Mouse (Mus musculus) limb, embryonic 11.5 days (tissue): ENCODE data around the gene Tpgs1. TPM values are rescaled to one million over a fixed set of nuclear protein-coding genes. Genes with fewer than 3 reads are reported as not detected.

ENCODE experiments used
- ATAC-seq: fragments of 200-750 bp; cut with Nextera tagmentation; 2 replicates; pipeline ENCODE4 v1.8.0; 2017; ENCODE audit warnings: low read depth; ENCODE audit not compliant: insufficient number of reproducible peaks, low FRiP score, low TSS enrichment
- DNase-seq: peaks from one replicate; pipeline ENCODE4 v3.0.0-alpha.2; 2015; ENCODE audit warnings: low spot score
- H3K27ac ChIP-seq: fragments of 300-500 bp; sonication (generic); replicated peaks from 2 replicates; pipeline ENCODE4 v1.5.1; 2014; ENCODE audit warnings: low read depth, mild to moderate bottlenecking, low read length
- H3K27me3 ChIP-seq: fragments of 300-500 bp; sonication (generic); 2 replicates; pipeline ENCODE4 v1.6.1; 2014; ENCODE audit warnings: mild to moderate bottlenecking, low read length, mixed read lengths; ENCODE audit not compliant: control insufficient read depth, insufficient read depth
- H3K36me3 ChIP-seq: fragments of 300-500 bp; sonication (generic); 2 replicates; pipeline ENCODE4 v1.6.1; 2014; ENCODE audit warnings: mild to moderate bottlenecking, low read length, moderate library complexity, mixed read lengths; ENCODE audit not compliant: control insufficient read depth, insufficient read depth
- H3K4me1 ChIP-seq: fragments of 300-500 bp; sonication (generic); 2 replicates; pipeline ENCODE4 v1.6.1; 2014; ENCODE audit warnings: low read length, mixed read lengths; ENCODE audit not compliant: control insufficient read depth, insufficient read depth
- H3K4me2 ChIP-seq: fragments of 300-500 bp; sonication (generic); 2 replicates; pipeline ENCODE4 v1.6.1; 2014; ENCODE audit warnings: low read depth, mild to moderate bottlenecking, moderate library complexity; ENCODE audit not compliant: severe bottlenecking
- H3K4me3 ChIP-seq: fragments of 300-500 bp; sonication (generic); 2 replicates; pipeline ENCODE4 v1.5.1; 2014; ENCODE audit warnings: low read depth, low read length
- H3K9ac ChIP-seq: fragments of 300-500 bp; sonication (generic); 2 replicates; pipeline ENCODE4 v1.6.1; 2014; ENCODE audit warnings: mild to moderate bottlenecking, low read length
- H3K9me3 ChIP-seq: fragments of 300-500 bp; sonication (generic); 2 replicates; pipeline ENCODE4 v1.6.1; 2016; ENCODE audit warnings: low read length; ENCODE audit not compliant: control insufficient read depth
- WGBS: fragments of 180-500 bp; shearing (Covaris S2); extraction: QIAGEN DNeasy Blood & Tissue Kit; methylation state at CpG from one replicate; pipeline ENCODE4 v1.1.7; 2014; 5-methylcytosine and 5-hydroxymethylcytosine counted together
- polyA plus RNA-seq: library from polyadenylated mRNA; unstranded; fragments of >200 nt; fragmentation: Nextera tagmentation; extraction: Ambion mirVana; gene quantifications from 2 replicates; pipeline ENCODE4 v1.2.1, GENCODE M21; 2014

The Tpgs1 gene
- polyA plus RNA-seq, 1 experiment from 2014 or later, result 70.9 TPM

GRCm38 (mm10) chr10:79716254-79716987, 47.3 kb downstream of the Tpgs1 start, which contains the start of gene Hcn2:
TSS of gene Hcn2 (plus strand) at chr10:79716634.
- peaks cover 11% of the 10 kb centered on the region for H3K4me1 ChIP-seq
- ATAC-seq (no peak), DNase-seq (no peak)
- H3K36me3 ChIP-seq, result peaks cover 4% of the 10 kb centered on the region; the same call in 1 of the 2 replicates
- peak within 1 kb of the TSS; percentile 88 for H3K4me2 ChIP-seq
- peaks cover 47% of the 10 kb centered on the region for H3K27me3 ChIP-seq
- peak within 1 kb of the TSS; percentile 39 for H3K4me3 ChIP-seq
- H3K27ac ChIP-seq, result no peak within 1 kb of the TSS
- H3K9me3 ChIP-seq, result no peaks in the 10 kb centered on the region
- H3K9ac ChIP-seq, result peak within 1 kb of the TSS; percentile 40; the same call in 1 of the 2 replicates
- WGBS, result 3% methylated on average over 33 of the region's 91 CpGs

GRCm38 (mm10) chr10:79716988-79717355, 47.8 kb downstream of the Tpgs1 start:
- Histone ChIP-seq H3K9me3 (no peaks in the 10 kb centered on the region), H3K27ac (no peak overlapping the region), H3K36me3 (no peaks in the 10 kb centered on the region), H3K9ac (peak overlapping the region; percentile 40; the same call in 1 of the 2 replicates), H3K4me3 (peak overlapping the region; percentile 39), H3K4me2 (peak overlapping the region; percentile 88), H3K27me3 (peaks cover 47% of the 10 kb centered on the region), H3K4me1 (peaks cover 11% of the 10 kb centered on the region)
- no peak for ATAC-seq
- 0% methylated on average over 37 of the region's 44 CpGs for WGBS
- DNase-seq, result no peak

- WGBS, result 7% methylated on average over 43 of the region's 43 CpGs
- no peak overlapping the region for H3K27ac ChIP-seq
- H3K27me3 ChIP-seq, result peaks cover 47% of the 10 kb centered on the region
- no peaks in the 10 kb centered on the region for H3K9me3 ChIP-seq
- H3K36me3 ChIP-seq, result no peaks in the 10 kb centered on the region
- no peak overlapping the region for H3K9ac ChIP-seq
- 0 out of 2 replicates have a peak overlapping the region, but pooled peaks have one; percentile 1 for H3K4me3 ChIP-seq
- peaks cover 11% of the 10 kb centered on the region for H3K4me1 ChIP-seq
- ATAC-seq (no peak), DNase-seq (peak; percentile 92)
- peak overlapping the region; percentile 17; the same call in 1 of the 2 replicates for H3K4me2 ChIP-seq
These were observed 48.6 kb downstream of the Tpgs1 start for GRCm38 (mm10) chr10:79717640-79718357.

GRCm38 (mm10) chr10:79721089-79721488, 51.9 kb downstream of the Tpgs1 start:
- H3K36me3 ChIP-seq, result no peaks in the 10 kb centered on the region
- no peak overlapping the region for H3K9ac ChIP-seq
- no peak for ATAC-seq
- no peak overlapping the region for H3K27ac ChIP-seq
- peaks cover 11% of the 10 kb centered on the region for H3K4me1 ChIP-seq
- no peak overlapping the region for H3K4me2 ChIP-seq
- H3K9me3 ChIP-seq, result no peaks in the 10 kb centered on the region
- no peak for DNase-seq
- WGBS, result 71% methylated on average over 5 of the region's 5 CpGs
- H3K27me3 ChIP-seq, result peaks cover 28% of the 10 kb centered on the region
- no peak overlapping the region for H3K4me3 ChIP-seq

- Histone ChIP-seq H3K4me2 (no peak overlapping the region), H3K27me3 (peaks cover 8% of the 10 kb centered on the region), H3K9me3 (no peaks in the 10 kb centered on the region), H3K4me1 (no peaks in the 10 kb centered on the region), H3K27ac (no peak overlapping the region), H3K9ac (no peak overlapping the region), H3K36me3 (no peaks in the 10 kb centered on the region), H3K4me3 (no peak overlapping the region)
- DNase-seq, result no peak
- ATAC-seq, result no peak
- WGBS, result 81% methylated on average over 6 of the region's 6 CpGs
These were observed 53.9 kb downstream of the Tpgs1 start for GRCm38 (mm10) chr10:79723047-79723446.

- 78% methylated on average over 7 of the region's 7 CpGs for WGBS
These were observed 54.5 kb downstream of the Tpgs1 start for GRCm38 (mm10) chr10:79723692-79724091.

More at GRCm38 (mm10) chr10:79723692-79724091, 54.5 kb downstream of the Tpgs1 start:
- no peak overlapping the region for H3K9ac ChIP-seq
- H3K4me3 ChIP-seq, result no peak overlapping the region
- DNase-seq, result no peak
- ATAC-seq, result no peak
- no peaks in the 10 kb centered on the region for H3K9me3 ChIP-seq
- no peaks in the 10 kb centered on the region for H3K36me3 ChIP-seq
- H3K4me1 ChIP-seq, result no peaks in the 10 kb centered on the region
- H3K27ac ChIP-seq, result no peak overlapping the region
- no peak overlapping the region for H3K4me2 ChIP-seq
- H3K27me3 ChIP-seq, result peaks cover 2% of the 10 kb centered on the region; the same call in 1 of the 2 replicates

Other genes starting within 250 kb of the Tpgs1 start
- gene Vmn2r83, start 200.6 kb upstream of the Tpgs1 start, polyA plus RNA-seq, result not detected in 2 replicates
- 20.3 and 21.8 TPM in 2 replicates for gene Plpp2, start 135.6 kb upstream of the Tpgs1 start, polyA plus RNA-seq
- 54.2 and 56.2 TPM in 2 replicates for gene Mier2, start 114.2 kb upstream of the Tpgs1 start, polyA plus RNA-seq
- not detected in 2 replicates for gene Theg, start 82.0 kb upstream of the Tpgs1 start, polyA plus RNA-seq
- 0.04 TPM in 1 of 2 replicates, not detected in the other for gene C2cd4c, start 55.3 kb upstream of the Tpgs1 start, polyA plus RNA-seq
- 4.8 and 6.5 TPM in 2 replicates for gene Shc2, start 31.5 kb upstream of the Tpgs1 start, polyA plus RNA-seq
- gene Odf3l2, start 23.6 kb upstream of the Tpgs1 start, polyA plus RNA-seq, result not detected in 2 replicates
- gene Madcam1, start 4.8 kb upstream of the Tpgs1 start, polyA plus RNA-seq, result 5.6 and 5.9 TPM in 2 replicates
- gene Cdc34, start 12.8 kb downstream of the Tpgs1 start, polyA plus RNA-seq, result 171 and 175 TPM in 2 replicates
- 0.45 and 0.94 TPM in 2 replicates for gene Gzmm, start 19.7 kb downstream of the Tpgs1 start, polyA plus RNA-seq
- 633 and 674 TPM in 2 replicates for gene Bsg, start 35.1 kb downstream of the Tpgs1 start, polyA plus RNA-seq
- gene Hcn2, start 47.3 kb downstream of the Tpgs1 start, polyA plus RNA-seq, result not detected in 2 replicates
- 32.2 and 36.1 TPM in 2 replicates for gene Polrmt, start 77.2 kb downstream of the Tpgs1 start, polyA plus RNA-seq
- 0.17 and 0.33 TPM in 2 replicates for gene Fgf22, start 85.7 kb downstream of the Tpgs1 start, polyA plus RNA-seq
- gene Rnf126, start 97.6 kb downstream of the Tpgs1 start, polyA plus RNA-seq, result 112 and 118 TPM in 2 replicates
- gene Fstl3, start 107.9 kb downstream of the Tpgs1 start, polyA plus RNA-seq, result 1.8 and 1.9 TPM in 2 replicates
- not detected in 2 replicates for gene Prss57, start 121.6 kb downstream of the Tpgs1 start, polyA plus RNA-seq
- gene Palm, start 124.2 kb downstream of the Tpgs1 start, polyA plus RNA-seq, result 108 and 109 TPM in 2 replicates
- gene Misp, start 151.6 kb downstream of the Tpgs1 start, polyA plus RNA-seq, result 0.21 and 0.29 TPM in 2 replicates
- gene Ptbp1, start 185.1 kb downstream of the Tpgs1 start, polyA plus RNA-seq, result 328 and 351 TPM in 2 replicates
- gene Prtn3, start 205.1 kb downstream of the Tpgs1 start, polyA plus RNA-seq, result 16.0 and 19.6 TPM in 2 replicates
- 95.1 and 95.7 TPM in 2 replicates for gene Plppr3, start 205.3 kb downstream of the Tpgs1 start, polyA plus RNA-seq
- 0.20 TPM in 1 of 2 replicates, not detected in the other for gene Elane, start 216.9 kb downstream of the Tpgs1 start, polyA plus RNA-seq
- not detected in 2 replicates for gene Cfd, start 221.5 kb downstream of the Tpgs1 start, polyA plus RNA-seq
- gene Med16, start 239.6 kb downstream of the Tpgs1 start, polyA plus RNA-seq, result 43.1 and 43.8 TPM in 2 replicates
- gene Gm26602, start 241.5 kb downstream of the Tpgs1 start, polyA plus RNA-seq, result 6.7 TPM in 1 of 2 replicates, not detected in the other
- 0.21 and 0.34 TPM in 2 replicates for gene Kiss1r, start 247.6 kb downstream of the Tpgs1 start, polyA plus RNA-seq